Mouse (Mus musculus) spleen, adult 2 months (tissue): ENCODE measurements around the gene Gm11938.

Experiments used
- CTCF ChIP-seq: fragments of 200-500 bp; IDR thresholded peaks from 2 replicates; pipeline ENCODE4 v1.5.1; 2011; ENCODE audit warnings: mild to moderate bottlenecking, inconsistent platforms; ENCODE audit not compliant: insufficient read depth, insufficient read length, insufficient replicate concordance; ENCODE audit errors: extremely low read depth
- POLR2A ChIP-seq: fragments of 200-500 bp; IDR thresholded peaks from 2 replicates; pipeline ENCODE4 v1.6.1; 2011; ENCODE audit warnings: low read depth, low read length, inconsistent platforms

GRCm38 (mm10) chr11:99644351-99644750, 41.2 kb upstream of the Gm11938 start:
- TF ChIP-seq CTCF (no peak), POLR2A (no peak)
